Mouse (Mus musculus): ENCODE measurements around the gene Gm10058. TPM values are rescaled to one million over a fixed set of nuclear protein-coding genes. Genes with fewer than 3 reads are reported as not detected.
"Not testable (repeated sequence)": the region's sequence is repeated elsewhere in the genome, so short reads cannot be mapped to it uniquely, and the experiment has no call there.

The Gm10058 gene
- not detected in 3 replicates for total RNA-seq (2017)

GRCm38 (mm10) chrX:27946785-27947184, at the start of gene Gm10058:
TSS of gene Gm10058 (minus strand) at chrX:27946885.
- ATAC-seq (replicated peaks; ENCODE audit: insufficient number of reproducible peaks, low FRiP score, low TSS enrichment, poor library complexity, severe bottlenecking): not testable (repeated sequence)

Data from monocyte, adult 5-6 weeks (primary cell).